Mouse (Mus musculus) embryonic facial prominence, embryonic 14.5 days (tissue): ENCODE measurements around the gene Plin4. TPM values are rescaled to one million over a fixed set of nuclear protein-coding genes. Genes with fewer than 3 reads are reported as not detected.

ENCODE experiments used
- ATAC-seq: fragments of 200-750 bp; cut with Nextera tagmentation; 2 replicates; pipeline ENCODE4 v1.8.0; 2017; ENCODE audit warnings: low read depth, moderate number of reproducible peaks, moderate TSS enrichment
- DNase-seq: peaks from one replicate; pipeline ENCODE4 v3.0.0-alpha.2; 2015; ENCODE audit warnings: low spot score
- H3K27ac ChIP-seq: fragments of 300-500 bp; sonication (generic); replicated peaks from 2 replicates; pipeline ENCODE4 v1.5.1; 2014; ENCODE audit warnings: low read depth, mild to moderate bottlenecking, low read length, moderate library complexity
- H3K27me3 ChIP-seq: fragments of 300-500 bp; sonication (generic); replicated peaks from 2 replicates; pipeline ENCODE4 v1.6.1; 2014; ENCODE audit warnings: low read length; ENCODE audit not compliant: control insufficient read depth, insufficient read depth
- H3K36me3 ChIP-seq: fragments of 300-500 bp; sonication (generic); 2 replicates; pipeline ENCODE4 v1.6.1; 2014; ENCODE audit warnings: low read length, mixed read lengths; ENCODE audit not compliant: control insufficient read depth, insufficient read depth
- H3K4me1 ChIP-seq: fragments of 300-500 bp; sonication (generic); 2 replicates; pipeline ENCODE4 v1.6.1; 2014; ENCODE audit warnings: antibody characterized with exemption, low read length; ENCODE audit not compliant: control insufficient read depth, insufficient read depth
- H3K4me2 ChIP-seq: fragments of 300-500 bp; sonication (generic); 2 replicates; pipeline ENCODE4 v1.6.1; 2014; ENCODE audit warnings: low read depth, mild to moderate bottlenecking, low read length, moderate library complexity, mixed read lengths
- H3K4me3 ChIP-seq: fragments of 300-500 bp; sonication (generic); 2 replicates; pipeline ENCODE4 v1.5.1; 2014; ENCODE audit warnings: low read depth, mild to moderate bottlenecking, low read length
- H3K9ac ChIP-seq: fragments of 300-500 bp; sonication (generic); 2 replicates; pipeline ENCODE4 v1.6.1; 2014; ENCODE audit warnings: low read depth, mild to moderate bottlenecking, low read length, moderate library complexity, mixed read lengths
- H3K9me3 ChIP-seq: fragments of 300-500 bp; sonication (generic); 2 replicates; pipeline ENCODE4 v1.6.1; 2016; ENCODE audit warnings: low read length; ENCODE audit not compliant: control insufficient read depth
- WGBS: fragments of 180-500 bp; shearing (Covaris S2); extraction: QIAGEN DNeasy Blood & Tissue Kit; methylation state at CpG from one replicate; pipeline ENCODE4 v1.1.7; 2014; 5-methylcytosine and 5-hydroxymethylcytosine counted together
- polyA plus RNA-seq: library from polyadenylated mRNA; unstranded; fragments of >200 nt; fragmentation: Nextera tagmentation; extraction: Ambion mirVana; gene quantifications from 2 replicates; pipeline ENCODE4 v1.2.1, GENCODE M21; 2014

The Plin4 gene
- polyA plus RNA-seq, 1 experiment from 2014 or later: 0.33 TPM

DNA sequence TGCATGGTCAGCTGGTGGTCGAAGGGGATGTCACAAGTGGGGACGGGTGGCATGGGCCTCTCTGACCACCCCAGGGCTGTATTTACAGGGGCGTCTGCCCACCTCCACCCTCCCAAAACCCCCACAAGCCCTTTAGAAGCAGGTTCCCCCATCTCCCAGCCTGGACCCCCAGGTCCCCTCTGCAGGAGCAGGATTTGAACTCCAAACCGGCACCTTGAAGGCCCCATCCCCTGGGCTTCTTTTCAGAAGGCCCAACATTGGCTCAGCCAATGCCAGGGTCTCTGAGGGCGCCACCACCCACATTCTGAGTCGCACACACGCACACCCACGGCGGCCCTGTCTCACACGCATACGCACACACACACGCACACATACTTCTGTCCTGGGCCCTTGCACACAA, 13.6 kb upstream of the Plin4 start:
- Histone ChIP-seq H3K9ac (no peak overlapping the region), H3K36me3 (no peaks in the 10 kb centered on the region), H3K27ac (no peak overlapping the region), H3K27me3 (peaks cover 69% of the 10 kb centered on the region), H3K4me2 (no peak overlapping the region), H3K9me3 (peaks cover 16% of the 10 kb centered on the region), H3K4me3 (no peak overlapping the region), H3K4me1 (peaks cover 7% of the 10 kb centered on the region; the same call in 1 of the 2 replicates)
- DNase-seq (no peak), ATAC-seq (no peak)
- 91% methylated on average over 12 of the region's 12 CpGs for WGBS

DNA sequence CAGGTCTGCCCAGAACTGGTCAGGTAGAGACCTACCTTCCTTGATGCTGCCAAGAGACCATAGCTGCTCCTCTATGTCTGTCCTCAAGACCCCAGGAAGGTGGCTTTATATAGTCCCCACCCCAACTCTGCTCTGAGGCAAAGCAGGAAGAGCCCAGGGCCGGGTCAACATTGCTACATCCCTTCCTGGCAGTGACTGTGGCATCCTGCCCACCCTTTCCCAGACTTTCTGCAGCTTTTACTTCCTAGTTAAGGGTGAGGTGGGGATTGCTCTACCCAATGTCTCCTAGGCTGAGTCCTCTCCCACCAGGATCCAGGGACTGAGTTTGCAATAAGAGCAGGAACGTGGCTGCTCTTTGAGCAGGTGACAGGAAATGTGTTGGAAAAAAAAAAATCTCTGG, 12.2 kb upstream of the Plin4 start, which contains the start of gene Lrg1:
Gene Lrg1, minus strand, starts transcription at position 176 of the 400 bp plus-strand sequence.
- Histone ChIP-seq H3K27ac (no peak within 1 kb of the TSS), H3K4me1 (peaks cover 10% of the 10 kb centered on the region; the same call in 1 of the 2 replicates), H3K4me3 (no peak within 1 kb of the TSS), H3K9ac (no peak within 1 kb of the TSS), H3K9me3 (peaks cover 16% of the 10 kb centered on the region), H3K4me2 (no peak within 1 kb of the TSS), H3K36me3 (no peaks in the 10 kb centered on the region), H3K27me3 (peaks cover 77% of the 10 kb centered on the region)
- DNase-seq (no peak), ATAC-seq (no peak)
- 59% methylated on average over 2 of the region's 2 CpGs for WGBS

DNA sequence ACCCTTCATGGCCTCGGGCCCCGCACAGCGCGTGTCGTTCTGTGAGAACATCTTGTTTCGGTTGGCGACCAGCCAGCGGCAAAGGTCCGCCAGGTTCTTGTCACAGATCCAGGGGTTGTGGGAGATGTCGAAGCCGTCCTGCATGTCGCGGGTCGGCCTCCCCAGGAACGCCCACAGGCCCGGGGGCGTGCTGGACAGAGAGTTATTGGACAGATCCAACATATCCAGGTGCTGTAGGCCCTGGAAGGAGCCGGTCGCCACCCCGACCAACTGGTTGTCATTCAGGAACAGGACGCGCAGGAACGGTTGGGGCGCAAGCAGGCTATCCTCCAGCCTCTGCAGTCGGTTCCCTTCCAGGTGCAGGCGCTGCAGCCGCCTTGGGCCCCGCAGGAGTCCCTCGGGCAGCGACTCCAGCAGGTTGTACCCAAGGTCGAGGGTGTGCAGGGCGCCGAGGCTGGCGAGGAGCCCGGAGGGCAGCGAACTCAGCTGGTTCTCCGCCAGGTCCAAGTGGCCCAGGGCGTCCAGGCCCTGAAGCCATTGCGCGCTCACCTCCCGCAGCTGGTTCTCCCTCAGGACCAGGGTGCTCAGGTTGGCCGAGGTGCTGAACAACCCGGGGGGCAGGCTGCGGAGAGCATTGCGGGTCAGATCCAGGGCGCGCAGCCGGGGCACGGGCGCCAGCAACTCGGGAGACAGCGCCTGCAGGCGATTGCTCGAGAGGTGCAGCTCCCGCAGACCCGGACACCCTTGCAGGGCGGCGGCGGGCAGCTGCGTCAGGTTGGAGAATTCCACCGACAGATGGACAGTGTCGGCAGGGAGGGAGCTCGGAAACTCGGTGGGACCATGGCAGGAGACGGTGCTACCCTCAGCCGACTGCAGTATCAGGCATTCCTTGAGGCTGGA, 10.6 kb upstream of the Plin4 start:
- DNase-seq: no peak

GRCm38 (mm10) chr17:56119431-56119830, 9.8 kb upstream of the Plin4 start:
- Histone ChIP-seq H3K36me3 (no peaks in the 10 kb centered on the region), H3K9me3 (peaks cover 16% of the 10 kb centered on the region), H3K4me2 (no peak overlapping the region), H3K4me3 (peak overlapping the region; percentile 4; the same call in 1 of the 2 replicates), H3K4me1 (peaks cover 8% of the 10 kb centered on the region; the same call in 1 of the 2 replicates), H3K27ac (no peak overlapping the region), H3K27me3 (peaks cover 70% of the 10 kb centered on the region), H3K9ac (no peak overlapping the region)
- ATAC-seq (no peak), DNase-seq (no peak)
- 38% methylated on average over 12 of the region's 12 CpGs for WGBS

More for the DNA sequence above, 10.6 kb upstream of the Plin4 start:
- no peaks in the 10 kb centered on the region for H3K36me3 ChIP-seq
- H3K4me1 ChIP-seq: peaks cover 10% of the 10 kb centered on the region; the same call in 1 of the 2 replicates
- peak overlapping the region; percentile 4 for H3K4me3 ChIP-seq
- peak overlapping the region; percentile 27; the same call in 1 of the 2 replicates for H3K4me2 ChIP-seq
- peaks cover 16% of the 10 kb centered on the region for H3K9me3 ChIP-seq
- ATAC-seq: no peak
- 0 out of 2 replicates have a peak overlapping the region, but pooled peaks have one; percentile 35 for H3K9ac ChIP-seq
- H3K27ac ChIP-seq: no peak overlapping the region
- H3K27me3 ChIP-seq: peaks cover 77% of the 10 kb centered on the region
- WGBS: 5% methylated on average over 58 of the region's 66 CpGs

DNA sequence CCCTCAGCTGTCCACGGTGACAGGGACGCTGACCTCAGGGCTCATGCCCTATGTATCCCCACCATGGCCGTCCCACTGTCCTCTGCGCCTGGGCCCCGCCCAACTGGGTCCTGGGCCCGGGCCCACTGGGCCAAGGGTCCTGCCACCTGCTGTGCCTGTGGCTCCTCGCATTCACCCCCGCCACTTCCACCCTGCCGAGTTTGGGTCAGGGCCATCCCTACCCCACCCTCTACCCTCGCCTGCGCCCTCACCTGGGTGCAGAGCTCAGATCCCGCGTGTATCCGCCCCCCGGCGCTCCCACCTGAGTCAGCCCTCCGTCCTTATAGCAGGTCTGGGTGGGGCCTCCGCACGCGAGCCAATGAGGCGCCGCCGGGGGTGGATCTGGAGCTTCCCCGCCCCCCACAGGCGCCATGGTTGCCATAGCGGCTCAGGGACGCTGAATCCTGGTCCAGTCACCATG, 7.7 kb upstream of the Plin4 start, which contains the start of gene Plin5:
Gene Plin5, minus strand, starts transcription at position 346 of the 460 bp plus-strand sequence.
- DNase-seq: peak; percentile 44
- Histone ChIP-seq H3K9ac (0 out of 2 replicates have a peak within 1 kb of the TSS, but pooled peaks have one; percentile 11), H3K4me2 (peak within 1 kb of the TSS; percentile 52), H3K36me3 (no peaks in the 10 kb centered on the region), H3K27me3 (peaks cover 49% of the 10 kb centered on the region), H3K4me1 (peaks cover 3% of the 10 kb centered on the region; the same call in 1 of the 2 replicates), H3K9me3 (peaks cover 4% of the 10 kb centered on the region), H3K27ac (no peak within 1 kb of the TSS), H3K4me3 (peak within 1 kb of the TSS; percentile 25)
- peak; percentile 58 for ATAC-seq
- 3% methylated on average over 20 of the region's 27 CpGs for WGBS

DNA sequence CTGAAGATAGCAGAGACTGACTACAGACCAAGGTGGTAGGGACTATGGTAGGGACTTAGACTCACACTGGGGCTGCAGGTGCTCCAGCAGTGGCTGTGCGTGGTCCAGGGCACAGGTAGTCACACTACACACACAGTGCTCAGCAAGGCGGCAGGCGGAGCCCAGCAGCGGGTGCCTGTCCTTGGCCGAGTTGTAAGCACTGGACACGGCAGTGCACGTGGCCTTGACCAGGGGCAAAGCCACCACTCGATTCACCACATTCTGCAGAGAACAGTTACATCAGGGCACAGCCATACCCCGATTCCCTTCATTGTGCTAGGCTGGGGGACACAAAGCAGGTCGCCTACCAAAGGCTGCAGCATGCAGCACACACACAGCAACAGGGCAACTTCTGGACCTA, 6.6 kb upstream of the Plin4 start:
- H3K27me3 ChIP-seq: peaks cover 38% of the 10 kb centered on the region

GRCm38 (mm10) chr17:56112743-56113142, 3.1 kb upstream of the Plin4 start:
- no peak overlapping the region for H3K27ac ChIP-seq
- no peak for DNase-seq
- no peak overlapping the region for H3K4me3 ChIP-seq
- H3K4me1 ChIP-seq: peaks cover 3% of the 10 kb centered on the region; the same call in 1 of the 2 replicates
- no peak overlapping the region for H3K9ac ChIP-seq
- ATAC-seq: no peak
- no peaks in the 10 kb centered on the region for H3K9me3 ChIP-seq
- no peak overlapping the region for H3K4me2 ChIP-seq
- WGBS: 57% methylated on average over 3 of the region's 3 CpGs
- H3K36me3 ChIP-seq: no peaks in the 10 kb centered on the region
- H3K27me3 ChIP-seq: peaks cover 7% of the 10 kb centered on the region

More for the DNA sequence above, 6.6 kb upstream of the Plin4 start:
- no peaks in the 10 kb centered on the region for H3K9me3 ChIP-seq
- 71% methylated on average over 10 of the region's 10 CpGs for WGBS
- ATAC-seq (no peak), DNase-seq (no peak)
- no peak overlapping the region for H3K27ac ChIP-seq
- no peaks in the 10 kb centered on the region for H3K36me3 ChIP-seq
- H3K9ac ChIP-seq: no peak overlapping the region
- no peak overlapping the region for H3K4me2 ChIP-seq
- H3K4me3 ChIP-seq: no peak overlapping the region
- peaks cover 3% of the 10 kb centered on the region; the same call in 1 of the 2 replicates for H3K4me1 ChIP-seq

DNA sequence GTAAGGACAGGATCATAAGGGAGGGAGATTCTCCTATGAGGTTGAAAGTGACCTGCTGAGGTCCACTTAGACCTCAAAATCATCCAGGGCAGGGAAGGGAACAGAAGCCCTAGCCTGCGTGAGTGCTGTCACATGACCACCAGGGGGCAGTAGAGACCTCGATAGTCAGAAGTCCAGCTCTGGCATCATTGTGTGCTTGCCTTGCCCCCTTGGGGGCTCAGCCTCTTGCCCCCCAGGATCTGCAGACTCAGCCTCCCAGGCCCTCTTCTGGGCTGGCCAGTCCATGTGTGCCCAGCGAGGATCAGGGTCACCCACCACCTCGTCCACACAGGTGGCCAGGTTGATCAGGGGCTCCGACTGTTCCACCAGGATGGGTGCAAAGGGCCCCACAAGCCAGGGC, 2.3 kb upstream of the Plin4 start:
- DNase-seq (peak; percentile 81), ATAC-seq (no peak)
- WGBS: 36% methylated on average over 4 of the region's 5 CpGs
- no peak overlapping the region for H3K9ac ChIP-seq
- H3K4me2 ChIP-seq: no peak overlapping the region
- H3K4me1 ChIP-seq: no peaks in the 10 kb centered on the region
- no peak overlapping the region for H3K4me3 ChIP-seq
- no peaks in the 10 kb centered on the region for H3K9me3 ChIP-seq
- H3K27me3 ChIP-seq: peaks cover 1% of the 10 kb centered on the region
- no peak overlapping the region for H3K27ac ChIP-seq
- H3K36me3 ChIP-seq: no peaks in the 10 kb centered on the region
